Mouse (Mus musculus): ENCODE results near the gene Rad50.
A peak's percentile ranks its signal among the peaks of the same experiment; 100 is the strongest.

DNA sequence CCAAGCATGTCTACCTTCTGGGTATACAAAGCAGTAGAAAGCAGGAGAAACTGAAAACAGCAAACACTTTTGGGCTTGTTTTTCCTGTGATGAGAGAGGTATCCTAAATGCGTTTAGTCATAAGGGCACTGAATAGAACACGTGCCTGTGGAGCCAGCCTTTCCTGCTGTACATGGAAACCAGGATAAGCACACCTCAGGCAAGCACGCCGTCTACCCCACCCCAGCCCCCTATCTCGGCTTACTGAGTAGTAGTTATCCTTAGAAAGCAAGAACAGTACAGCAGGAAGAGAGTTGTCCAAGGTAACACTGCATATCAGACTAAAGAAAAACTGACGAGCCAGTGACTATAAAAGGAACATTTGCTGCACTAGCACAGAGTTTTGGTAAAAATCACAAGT lies 49.3 kb downstream of the Rad50 start:
- no peak for TF ChIP-seq NRF1 (IDR thresholded peaks at IDR 0.05; ENCODE audit: low read depth, low read length)
- TF ChIP-seq POLR2A (IDR thresholded peaks at IDR 0.05; ENCODE audit: low read depth, low read length), result no peak
- no peak for TF ChIP-seq JUN (IDR thresholded peaks at IDR 0.05; ENCODE audit: insufficient read depth, low read depth, low read length)
- TF ChIP-seq ZKSCAN1 (IDR thresholded peaks at IDR 0.05; ENCODE audit: borderline replicate concordance, low read depth, low read length), result no peak
- TF ChIP-seq POLR2AphosphoS2 (IDR thresholded peaks at IDR 0.05; ENCODE audit: low read depth, low read length), result peak; percentile 37; the same call in 1 of the 2 replicates
- TF ChIP-seq CTCF (conservative IDR thresholded peaks at IDR 0.05 in 1 of 2, IDR thresholded peaks at IDR 0.05 in 1 of 2; ENCODE audit: low read depth in 2 of 2, low read length in 2 of 2), result no peak
- no peak for TF ChIP-seq ELF1 (IDR thresholded peaks at IDR 0.05; ENCODE audit: low read depth, low read length)
- TF ChIP-seq TCF12 (IDR thresholded peaks at IDR 0.05; ENCODE audit: low read depth, low read length), result 0 out of 2 replicates have a peak, but pooled peaks have one; percentile 4
- TF ChIP-seq MXI1 (IDR thresholded peaks at IDR 0.05; ENCODE audit: low read depth, low read length), result peak; percentile 37; the same call in 1 of the 2 replicates
- TF ChIP-seq CHD2 (IDR thresholded peaks at IDR 0.05; ENCODE audit: low read length), result no peak
- peak; percentile 37; the same call in 1 of the 2 replicates for TF ChIP-seq EP300 (IDR thresholded peaks at IDR 0.05; ENCODE audit: low read length)

Measured in CH12.LX (cell line).